Mouse (Mus musculus) hindbrain, embryonic 10.5 days (tissue): ENCODE data around the gene Cntrob. TPM values are rescaled to one million over a fixed set of nuclear protein-coding genes. Genes with fewer than 3 reads are reported as not detected.
A peak's percentile ranks its signal among the peaks of the same experiment; 100 is the strongest.

Experiments
- DNase-seq: peaks from one replicate; pipeline ENCODE4 v3.0.0-alpha.2; 2017; ENCODE audit warnings: low spot score
- H3K27ac ChIP-seq: fragments of 300-500 bp; sonication (generic); 2 replicates; pipeline ENCODE4 v1.5.1; 2016; ENCODE audit warnings: mild to moderate bottlenecking, moderate library complexity
- H3K27me3 ChIP-seq: fragments of 300-500 bp; sonication (generic); 2 replicates; pipeline ENCODE4 v1.6.1; 2016; ENCODE audit warnings: mild to moderate bottlenecking; ENCODE audit not compliant: poor library complexity, insufficient read depth, severe bottlenecking
- H3K36me3 ChIP-seq: fragments of 300-500 bp; sonication (generic); 2 replicates; pipeline ENCODE4 v1.6.1; 2016; ENCODE audit warnings: mild to moderate bottlenecking, moderate library complexity
- H3K4me1 ChIP-seq: fragments of 300-500 bp; sonication (generic); replicated peaks from 2 replicates; pipeline ENCODE4 v1.6.1; 2016; ENCODE audit warnings: mild to moderate bottlenecking
- H3K4me3 ChIP-seq: fragments of 300-500 bp; sonication (generic); 2 replicates; pipeline ENCODE4 v1.5.1; 2016; ENCODE audit warnings: mild to moderate bottlenecking, moderate library complexity
- H3K9me3 ChIP-seq: fragments of 300-500 bp; sonication (generic); 2 replicates; pipeline ENCODE4 v1.6.1; 2016; ENCODE audit warnings: mild to moderate bottlenecking, moderate library complexity
- WGBS: fragments of 180-500 bp; shearing (Covaris S2); methylation state at CpG from one replicate; pipeline ENCODE4 v1.1.7; 2016; 5-methylcytosine and 5-hydroxymethylcytosine counted together
- polyA plus RNA-seq: library from polyadenylated mRNA; unstranded; fragments of >200 nt; fragmentation: Nextera tagmentation; extraction: Ambion mirVana; gene quantifications from 2 replicates; pipeline ENCODE4 v1.2.1, GENCODE M21; 2016

Cntrob gene
- 34.2 and 36.7 TPM in 2 replicates for polyA plus RNA-seq

DNA sequence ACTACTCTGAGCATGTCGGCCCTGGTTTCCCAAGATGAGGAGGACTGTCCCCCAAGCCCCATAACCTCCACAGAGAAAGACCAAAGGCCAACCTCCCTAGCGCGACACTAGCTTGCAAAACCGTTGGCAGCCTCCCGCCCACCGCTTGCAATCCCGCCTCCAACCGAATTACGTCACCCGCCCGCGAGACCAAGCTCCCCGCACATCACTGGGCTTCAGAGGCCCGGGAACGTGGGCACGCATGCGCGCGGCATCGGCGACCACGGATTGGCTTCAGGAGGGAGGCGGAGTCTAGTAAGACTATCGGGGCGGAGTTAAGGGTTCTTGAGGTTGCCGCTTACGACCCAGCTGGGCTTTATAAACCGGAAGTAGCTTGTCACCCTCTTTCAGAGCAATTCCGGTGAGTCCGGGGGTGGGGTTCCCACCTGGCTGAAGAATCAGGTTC, at the start of gene Cntrob, which contains the start of gene Trappc1:
TSS of gene Cntrob (minus strand) at position 109 of the 445 bp plus-strand sequence.
TSS of gene Trappc1 (plus strand) at position 314 of the 445 bp plus-strand sequence.
- Histone ChIP-seq H3K27ac (peak within 1 kb of the TSS; percentile 97), H3K4me3 (peak within 1 kb of the TSS; percentile 72), H3K27me3 (peaks cover 24% of the 10 kb centered on the region), H3K9me3 (no peaks in the 10 kb centered on the region), H3K36me3 (peaks cover 25% of the 10 kb centered on the region), H3K4me1 (peaks cover 56% of the 10 kb centered on the region)
- DNase-seq: peak; percentile 100
- under 1% methylated on average over 30 of the region's 30 CpGs for WGBS

- WGBS: 61% methylated on average over 3 of the region's 3 CpGs
- peaks cover 45% of the 10 kb centered on the region for H3K36me3 ChIP-seq
- peak overlapping the region; percentile 100; the same call in 1 of the 2 replicates for H3K27ac ChIP-seq
- no peak for DNase-seq
- H3K4me3 ChIP-seq: 0 out of 2 replicates have a peak overlapping the region, but pooled peaks have one; percentile 89
- H3K9me3 ChIP-seq: no peaks in the 10 kb centered on the region
- peaks cover 54% of the 10 kb centered on the region for H3K4me1 ChIP-seq
- no peaks in the 10 kb centered on the region for H3K27me3 ChIP-seq
These were observed 49.2 kb upstream of the Cntrob start for GRCm38 (mm10) chr11:69372780-69373170.

- WGBS: 51% methylated on average over 12 of the region's 12 CpGs
- no peaks in the 10 kb centered on the region for H3K9me3 ChIP-seq
- peak overlapping the region; percentile 100 for H3K27ac ChIP-seq
- peak overlapping the region; percentile 89 for H3K4me3 ChIP-seq
- DNase-seq: peak; percentile 22
- peaks cover 39% of the 10 kb centered on the region for H3K36me3 ChIP-seq
- H3K27me3 ChIP-seq: no peaks in the 10 kb centered on the region
- peaks cover 59% of the 10 kb centered on the region for H3K4me1 ChIP-seq
These were observed 48.6 kb upstream of the Cntrob start for GRCm38 (mm10) chr11:69372056-69372779.

DNA sequence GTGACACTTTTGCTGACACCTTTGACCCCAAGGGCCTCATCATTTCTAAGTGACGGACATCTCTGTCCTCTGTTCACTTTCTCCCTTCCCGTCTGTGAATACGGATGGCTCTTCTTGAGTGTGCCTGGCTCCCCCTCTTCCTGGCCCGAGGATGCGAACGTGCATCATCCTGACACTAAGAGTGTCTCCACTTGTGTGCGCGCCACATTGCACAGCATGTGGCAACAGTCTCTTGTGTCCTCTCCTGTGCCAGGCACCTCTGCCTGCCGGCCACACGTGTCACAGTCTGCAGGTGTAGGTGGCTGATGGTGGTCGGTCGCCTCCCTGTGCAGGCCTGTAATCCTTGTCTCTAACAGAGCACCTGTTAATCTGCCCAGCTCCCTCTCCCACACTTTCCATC, 48.0 kb upstream of the Cntrob start:
- Histone ChIP-seq H3K4me1 (peaks cover 65% of the 10 kb centered on the region), H3K27me3 (no peaks in the 10 kb centered on the region), H3K36me3 (peaks cover 34% of the 10 kb centered on the region), H3K9me3 (no peaks in the 10 kb centered on the region), H3K4me3 (peak overlapping the region; percentile 89), H3K27ac (peak overlapping the region; percentile 100)
- peak; percentile 14 for DNase-seq
- 23% methylated on average over 12 of the region's 12 CpGs for WGBS

- 7% methylated on average over 9 of the region's 9 CpGs for WGBS
- Histone ChIP-seq H3K4me3 (peak overlapping the region; percentile 89), H3K4me1 (peaks cover 73% of the 10 kb centered on the region)
These were observed 47.2 kb upstream of the Cntrob start for GRCm38 (mm10) chr11:69370817-69371215.

DNA sequence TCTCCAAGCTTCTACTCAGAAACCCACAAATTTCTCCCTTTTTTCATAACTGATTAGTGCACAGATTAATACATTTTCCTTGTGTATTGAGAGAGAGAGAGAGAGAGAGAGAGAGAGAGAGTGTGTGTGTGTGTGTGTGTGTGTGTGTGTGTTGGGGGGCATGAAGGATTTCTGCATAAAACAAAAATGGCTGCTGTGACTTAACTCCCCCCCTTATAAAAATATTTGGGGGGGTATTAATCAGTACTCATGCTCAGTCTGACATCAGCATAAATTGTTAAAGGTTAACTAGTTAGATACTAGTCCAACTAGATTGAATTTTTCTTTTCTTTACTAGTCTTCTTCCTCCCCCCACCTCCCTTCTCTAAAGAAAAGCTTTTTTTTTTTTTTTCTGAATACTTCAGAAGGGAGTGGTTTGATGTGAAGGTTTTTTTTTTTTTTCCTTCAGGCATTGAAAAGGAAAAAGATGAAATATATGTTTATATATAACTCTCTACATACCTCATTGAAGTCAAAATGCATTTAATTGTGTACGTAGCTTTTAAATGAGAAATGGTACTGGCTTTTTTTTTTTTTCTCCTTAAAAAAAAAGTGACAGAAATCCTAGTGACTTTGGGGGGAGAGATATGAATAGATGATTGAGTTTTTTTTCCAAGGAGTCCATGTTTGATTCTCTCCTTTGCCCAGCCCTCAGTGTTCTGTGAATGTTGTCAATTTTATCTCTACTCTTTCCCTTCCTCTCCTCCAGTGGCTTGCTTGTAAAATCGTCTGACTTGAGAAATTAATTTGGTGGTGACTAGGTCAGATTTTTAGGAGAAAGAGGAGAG, 46.6 kb upstream of the Cntrob start:
- peaks cover 79% of the 10 kb centered on the region for H3K4me1 ChIP-seq
- DNase-seq: no peak
- peak overlapping the region; percentile 100 for H3K27ac ChIP-seq

More at GRCm38 (mm10) chr11:69370817-69371215, 47.2 kb upstream of the Cntrob start:
- DNase-seq: peak; percentile 35
- no peaks in the 10 kb centered on the region for H3K9me3 ChIP-seq
- no peaks in the 10 kb centered on the region for H3K27me3 ChIP-seq
- peak overlapping the region; percentile 100 for H3K27ac ChIP-seq
- peaks cover 27% of the 10 kb centered on the region for H3K36me3 ChIP-seq

GRCm38 (mm10) chr11:69369215-69369989, 45.8 kb upstream of the Cntrob start, which contains the start of gene Chd3:
Chd3 (minus strand) TSS chr11:69369406.
- H3K4me1 ChIP-seq: peaks cover 87% of the 10 kb centered on the region
- WGBS: 2% methylated on average over 22 of the region's 34 CpGs

More for the DNA sequence above, 46.6 kb upstream of the Cntrob start:
- no peaks in the 10 kb centered on the region for H3K9me3 ChIP-seq
- peak overlapping the region; percentile 89 for H3K4me3 ChIP-seq
- H3K36me3 ChIP-seq: peaks cover 23% of the 10 kb centered on the region
- no peaks in the 10 kb centered on the region for H3K27me3 ChIP-seq
- 24% methylated on average over 2 of the region's 2 CpGs for WGBS

DNA sequence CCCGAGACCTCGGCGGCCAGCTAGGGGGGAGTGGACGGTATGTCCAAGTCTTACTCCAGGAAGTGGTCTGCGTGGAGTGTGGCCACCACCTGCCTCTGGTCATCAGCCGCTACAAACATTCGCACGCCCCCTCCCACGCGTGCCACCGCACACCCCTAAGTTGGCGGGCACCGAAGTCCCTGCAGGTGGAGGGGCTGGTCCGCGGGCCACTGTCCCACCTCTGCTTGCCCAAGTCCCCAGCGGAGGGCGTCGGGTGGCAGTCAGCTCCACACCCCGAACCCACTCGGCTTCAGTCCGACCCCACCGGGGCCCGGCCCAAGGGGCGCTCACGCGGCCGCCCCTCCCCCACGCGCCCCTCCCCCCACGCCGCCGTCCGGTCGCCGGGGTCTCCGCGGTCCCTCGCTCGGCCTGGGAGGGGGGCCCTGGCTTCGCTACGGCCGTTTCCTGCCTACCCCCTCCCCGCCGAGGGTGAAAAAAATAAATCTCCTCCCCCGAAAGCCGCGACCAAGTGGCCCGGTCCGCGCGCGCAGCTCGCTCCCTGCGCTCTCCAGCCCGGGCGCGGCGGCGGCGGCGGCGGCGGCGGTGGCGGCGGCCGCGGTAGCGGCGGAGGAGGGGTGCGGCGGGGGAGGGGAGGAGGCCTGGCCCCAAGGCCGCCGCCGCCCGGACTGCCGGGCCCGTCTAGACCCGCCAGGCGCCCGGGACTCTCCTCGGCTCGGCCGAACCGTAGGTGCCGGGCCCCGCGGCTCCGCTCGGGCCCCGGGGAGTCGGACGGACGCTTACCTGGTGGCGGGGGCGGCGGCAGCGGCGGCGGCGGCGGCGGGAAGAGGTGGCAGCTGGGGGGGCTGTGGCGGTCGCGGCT, 45.0 kb upstream of the Cntrob start:
- no peaks in the 10 kb centered on the region for H3K27me3 ChIP-seq
- H3K27ac ChIP-seq: peak overlapping the region; percentile 100
- DNase-seq: no peak
- peaks cover 83% of the 10 kb centered on the region for H3K4me1 ChIP-seq
- H3K4me3 ChIP-seq: peak overlapping the region; percentile 89
- H3K36me3 ChIP-seq: peaks cover 23% of the 10 kb centered on the region
- WGBS: under 1% methylated on average over 62 of the region's 106 CpGs
- no peaks in the 10 kb centered on the region for H3K9me3 ChIP-seq

More at GRCm38 (mm10) chr11:69369215-69369989, 45.8 kb upstream of the Cntrob start, which contains the start of gene Chd3:
- peak; percentile 60 for DNase-seq
- Histone ChIP-seq H3K4me3 (peak within 1 kb of the TSS; percentile 89), H3K27ac (peak within 1 kb of the TSS; percentile 100), H3K36me3 (peaks cover 23% of the 10 kb centered on the region), H3K9me3 (no peaks in the 10 kb centered on the region), H3K27me3 (no peaks in the 10 kb centered on the region)

- Histone ChIP-seq H3K27me3 (no peaks in the 10 kb centered on the region), H3K4me1 (peaks cover 83% of the 10 kb centered on the region), H3K4me3 (peak overlapping the region; percentile 89), H3K27ac (peak overlapping the region; percentile 100), H3K36me3 (peaks cover 23% of the 10 kb centered on the region), H3K9me3 (no peaks in the 10 kb centered on the region)
- peak; percentile 88 for DNase-seq
- under 1% methylated on average over 22 of the region's 22 CpGs for WGBS
These were observed 44.2 kb upstream of the Cntrob start for GRCm38 (mm10) chr11:69367616-69368355.

GRCm38 (mm10) chr11:69366855-69367615, 43.5 kb upstream of the Cntrob start:
- Histone ChIP-seq H3K36me3 (peaks cover 24% of the 10 kb centered on the region), H3K9me3 (no peaks in the 10 kb centered on the region), H3K4me1 (peaks cover 81% of the 10 kb centered on the region), H3K27ac (peak overlapping the region; percentile 100), H3K4me3 (peak overlapping the region; percentile 89), H3K27me3 (no peaks in the 10 kb centered on the region)
- DNase-seq: peak; percentile 56
- WGBS: under 1% methylated on average over 22 of the region's 22 CpGs
